Mouse (Mus musculus): ENCODE measurements around the gene Fam166b.

Fam166b gene

GRCm38 (mm10) chr4:43428180-43428861, 613 bp downstream of the Fam166b start:
- DNase-seq (ENCODE audit: low spot score): no peak

GRCm38 (mm10) chr4:43427501-43428179, 1.3 kb downstream of the Fam166b start:
- no peak for DNase-seq (ENCODE audit: low spot score)

- DNase-seq (ENCODE audit: low spot score): no peak
Observed at GRCm38 (mm10) chr4:43426487-43426886, 2.4 kb downstream of the Fam166b start.

- no peak for DNase-seq (ENCODE audit: low spot score)
Observed at GRCm38 (mm10) chr4:43425648-43426380, 3.1 kb downstream of the Fam166b start.

GRCm38 (mm10) chr4:43425197-43425596, 3.7 kb downstream of the Fam166b start:
- DNase-seq (ENCODE audit: low spot score): no peak

GRCm38 (mm10) chr4:43424072-43424471, 4.9 kb downstream of the Fam166b start:
- no peak for DNase-seq (ENCODE audit: low spot score)

- no peak for DNase-seq (ENCODE audit: low spot score)
Observed at GRCm38 (mm10) chr4:43423267-43423934, 5.5 kb downstream of the Fam166b start.

- DNase-seq (ENCODE audit: low spot score): no peak
Observed at GRCm38 (mm10) chr4:43421632-43422240, 7.2 kb downstream of the Fam166b start.

- peak; percentile 66 for DNase-seq (ENCODE audit: low spot score)
Observed at GRCm38 (mm10) chr4:43420305-43420704, 8.6 kb downstream of the Fam166b start.

GRCm38 (mm10) chr4:43419801-43420281, 9.1 kb downstream of the Fam166b start:
- DNase-seq (ENCODE audit: low spot score): no peak

- no peak for DNase-seq (ENCODE audit: low spot score)
Observed at GRCm38 (mm10) chr4:43418973-43419656, 9.8 kb downstream of the Fam166b start.

GRCm38 (mm10) chr4:43418450-43418849, 10.5 kb downstream of the Fam166b start:
- DNase-seq (ENCODE audit: low spot score): no peak

GRCm38 (mm10) chr4:43417269-43418062, 11.5 kb downstream of the Fam166b start:
- DNase-seq (ENCODE audit: low spot score): peak; percentile 68

- no peak for DNase-seq (ENCODE audit: low spot score)
Observed at GRCm38 (mm10) chr4:43416071-43416490, 12.9 kb downstream of the Fam166b start.

GRCm38 (mm10) chr4:43415221-43416070, 13.5 kb downstream of the Fam166b start:
- DNase-seq (ENCODE audit: low spot score): no peak

- no peak for DNase-seq (ENCODE audit: low spot score)
Observed at GRCm38 (mm10) chr4:43414761-43415160, 14.2 kb downstream of the Fam166b start.

GRCm38 (mm10) chr4:43407071-43407920, 21.6 kb downstream of the Fam166b start:
- DNase-seq (ENCODE audit: low spot score): no peak

All from yolk sac, embryonic 10.5 days (tissue).